Mouse (Mus musculus) small intestine, adult 2 months (tissue): ENCODE results near the gene Eapp.

Experiments
- CTCF ChIP-seq: fragments of 200-500 bp; IDR thresholded peaks from 2 replicates; pipeline ENCODE4 v1.5.1; 2012; ENCODE audit warnings: low read depth, mild to moderate bottlenecking, control low read depth, inconsistent platforms, low read length, moderate library complexity, mixed read lengths; ENCODE audit not compliant: insufficient replicate concordance, insufficient read length; ENCODE audit errors: extremely low read depth
- POLR2A ChIP-seq: fragments of 200-500 bp; IDR thresholded peaks from 2 replicates; pipeline ENCODE4 v1.6.1; 2012; ENCODE audit warnings: low read depth, mild to moderate bottlenecking, control low read depth, inconsistent platforms, low read length, moderate library complexity

GRCm38 (mm10) chr12:54652346-54652745 is 43.4 kb downstream of the Eapp start:
- TF ChIP-seq POLR2A = no peak
- no peak for TF ChIP-seq CTCF
